Mouse (Mus musculus) liver (tissue): ENCODE measurements at regions not wholly inside any gene's neighbourhood (a gene's known extent, or its start where the extent isn't known, plus 50 kb on each side); places are given as distances from the start of the nearest gene placed in this dataset.

Experiments used
- DNase-seq: peaks from one replicate; pipeline ENCODE4 v3.0.0-alpha.2; 2020; ENCODE audit warnings: mixed read lengths

DNA sequence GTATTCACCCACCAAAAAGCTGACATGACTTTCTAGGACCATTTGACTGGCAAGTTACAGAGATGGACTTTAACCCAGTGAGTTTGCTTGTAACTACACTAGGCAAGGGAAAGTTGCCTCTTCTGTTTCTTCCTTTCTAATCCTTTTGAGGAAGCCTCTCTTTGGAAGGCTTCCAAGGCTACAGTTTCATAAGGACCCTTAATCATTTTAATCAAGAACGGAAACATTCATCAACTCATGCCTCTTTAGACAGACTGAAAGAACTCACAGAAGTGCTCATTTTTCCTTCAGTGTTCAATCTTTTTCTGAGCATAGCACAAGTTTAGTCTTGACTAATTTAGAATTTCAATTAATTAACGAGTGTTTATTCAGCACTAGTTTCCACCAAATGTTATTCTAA lies 84.2 kb downstream of the Ddx1 start:
- DNase-seq = no peak

DNA sequence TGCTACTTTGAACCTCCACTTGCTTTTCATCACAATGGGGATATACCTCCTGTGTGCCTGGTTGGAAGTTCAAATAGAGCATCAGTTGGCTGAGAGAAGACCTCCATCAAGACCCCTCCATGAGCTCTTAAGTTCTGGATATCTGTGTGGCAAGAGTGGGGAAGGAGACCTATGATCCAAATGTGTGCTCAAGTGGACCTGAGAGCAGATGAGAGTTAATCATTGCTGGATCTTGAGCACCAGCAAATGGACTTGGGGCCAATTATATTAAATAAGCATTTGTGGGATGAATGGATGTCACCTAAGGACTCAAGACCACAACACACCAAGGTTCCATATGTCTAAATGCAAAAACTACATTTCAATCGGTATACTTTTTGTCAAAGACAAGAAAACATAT lies 88.0 kb downstream of the Ddx1 start:
- no peak for DNase-seq

DNA sequence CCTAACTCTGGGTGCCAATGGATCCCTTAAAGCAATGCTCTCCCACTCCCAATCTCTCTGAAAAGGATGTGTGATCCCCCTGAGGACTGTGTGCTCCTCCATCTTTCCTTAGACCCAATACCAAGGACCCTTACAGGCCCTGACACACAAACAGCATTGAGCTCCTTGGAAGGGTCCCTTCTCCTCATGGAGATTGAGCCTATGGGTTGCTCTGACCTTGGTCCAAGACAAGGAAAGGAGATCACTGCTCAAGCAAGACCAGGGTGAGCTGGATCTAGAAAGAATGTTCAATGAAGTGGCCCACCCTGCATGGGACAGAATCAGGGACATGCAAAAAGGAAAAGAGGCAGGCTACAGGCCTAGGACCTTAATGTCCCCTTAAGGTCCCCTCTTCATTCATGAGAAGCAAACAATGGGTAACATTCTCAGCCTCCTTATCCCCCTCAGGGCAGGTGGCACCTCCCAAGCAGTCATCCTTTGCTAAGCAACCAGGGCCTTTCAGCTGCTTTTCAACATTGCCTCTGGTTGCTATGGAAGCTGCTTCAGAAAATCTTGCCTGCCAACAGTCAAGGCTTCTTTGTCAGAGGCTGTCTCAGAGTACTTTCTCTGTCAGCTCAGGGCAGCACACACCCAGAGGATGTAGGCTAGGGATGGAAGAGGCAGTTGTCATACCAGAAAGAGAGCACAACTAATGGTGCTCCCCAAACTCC lies 89.5 kb downstream of the Ddx1 start:
- no peak for DNase-seq

DNA sequence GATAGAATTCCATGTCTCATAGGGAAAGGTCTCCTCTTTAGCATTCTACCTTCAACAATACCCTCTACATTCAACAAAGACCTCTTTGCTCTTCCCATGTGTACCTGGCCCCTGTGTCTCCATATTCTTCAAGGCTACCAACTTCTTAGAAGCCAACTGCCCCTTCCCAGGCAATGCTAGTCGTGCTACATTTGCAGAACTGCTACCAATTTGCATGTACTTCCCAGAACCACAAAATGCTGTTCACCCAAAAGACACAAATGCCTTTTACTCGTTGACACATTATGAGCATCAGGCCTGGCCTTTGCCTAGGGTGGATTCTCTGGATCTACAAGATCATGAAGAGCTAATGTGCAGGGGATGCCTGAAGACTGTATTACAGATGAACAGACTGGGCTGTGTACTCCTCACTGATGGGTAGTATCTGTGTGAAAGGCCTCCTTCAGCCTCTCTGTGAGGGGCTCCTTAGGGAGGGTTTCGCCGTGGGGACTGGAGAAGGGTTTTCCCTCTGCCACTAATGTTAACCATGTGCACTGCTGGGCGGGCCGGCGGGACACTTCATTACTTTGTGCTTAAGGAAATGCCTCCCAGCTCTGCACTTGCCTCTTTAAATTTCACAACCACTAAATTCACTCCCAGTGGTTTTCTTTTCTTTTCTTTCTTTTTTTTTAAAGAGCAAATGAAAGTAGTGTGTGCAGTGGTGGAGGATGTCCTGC lies 91.2 kb downstream of the Ddx1 start:
- DNase-seq = no peak

DNA sequence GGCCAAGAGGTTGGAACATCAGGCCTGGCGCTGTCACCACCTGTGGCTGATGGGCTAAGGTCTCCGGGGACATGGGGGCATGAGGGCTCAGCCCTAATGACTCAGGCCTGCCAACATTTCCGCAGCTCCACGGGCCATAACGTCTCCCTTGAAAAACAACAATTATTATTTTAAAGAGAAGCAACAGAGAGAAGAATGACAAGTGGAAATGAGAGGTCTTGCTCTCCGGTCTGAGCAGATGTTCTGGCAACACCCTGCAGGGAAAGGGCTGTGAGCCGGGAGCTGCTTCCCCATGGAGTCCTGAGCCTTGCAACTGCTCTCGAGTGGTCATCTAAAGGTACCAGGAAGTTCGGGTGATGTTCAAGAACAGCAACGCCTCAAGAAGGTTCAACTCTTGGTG lies 91.9 kb downstream of the Ddx1 start:
- no peak for DNase-seq

DNA sequence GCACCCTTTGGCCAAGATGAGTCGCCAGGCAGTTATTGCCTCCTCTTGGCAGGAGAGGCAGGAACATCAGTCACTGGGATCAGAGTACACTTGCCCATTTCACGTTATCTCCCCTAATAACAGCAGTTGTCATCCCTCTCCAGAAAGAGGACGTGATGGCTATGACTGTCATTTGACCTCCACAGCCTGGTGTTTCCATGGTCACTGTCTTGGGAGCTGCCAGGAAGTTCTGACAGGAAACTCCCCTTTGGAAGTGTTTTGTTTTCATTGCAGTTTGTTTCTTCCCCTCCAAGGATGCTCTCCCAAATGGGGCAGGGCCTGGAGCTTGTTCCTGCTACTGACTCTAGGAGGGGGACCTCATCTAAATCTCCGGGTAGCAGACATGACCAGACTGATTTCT lies 98.3 kb downstream of the Ddx1 start:
- no peak for DNase-seq

DNA sequence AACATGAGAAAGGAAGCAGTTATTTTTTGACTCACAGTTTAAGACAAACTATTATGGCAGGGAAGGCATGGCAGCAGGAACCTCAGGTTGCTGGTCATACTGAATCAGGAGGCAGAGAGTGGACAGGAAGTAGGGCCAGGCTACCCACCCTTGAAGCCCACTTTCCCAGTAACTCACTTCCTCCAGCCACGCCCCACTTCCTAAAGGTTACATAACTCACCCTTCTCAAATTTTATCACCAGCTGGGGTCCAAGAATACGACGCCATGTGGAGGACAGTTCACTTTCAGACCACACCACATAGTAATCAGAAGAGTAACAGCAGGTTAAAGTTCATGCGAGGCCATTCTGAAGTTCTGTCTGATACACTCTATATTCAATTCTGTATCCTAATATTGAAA lies 101.8 kb downstream of the Ddx1 start:
- no peak for DNase-seq

DNA sequence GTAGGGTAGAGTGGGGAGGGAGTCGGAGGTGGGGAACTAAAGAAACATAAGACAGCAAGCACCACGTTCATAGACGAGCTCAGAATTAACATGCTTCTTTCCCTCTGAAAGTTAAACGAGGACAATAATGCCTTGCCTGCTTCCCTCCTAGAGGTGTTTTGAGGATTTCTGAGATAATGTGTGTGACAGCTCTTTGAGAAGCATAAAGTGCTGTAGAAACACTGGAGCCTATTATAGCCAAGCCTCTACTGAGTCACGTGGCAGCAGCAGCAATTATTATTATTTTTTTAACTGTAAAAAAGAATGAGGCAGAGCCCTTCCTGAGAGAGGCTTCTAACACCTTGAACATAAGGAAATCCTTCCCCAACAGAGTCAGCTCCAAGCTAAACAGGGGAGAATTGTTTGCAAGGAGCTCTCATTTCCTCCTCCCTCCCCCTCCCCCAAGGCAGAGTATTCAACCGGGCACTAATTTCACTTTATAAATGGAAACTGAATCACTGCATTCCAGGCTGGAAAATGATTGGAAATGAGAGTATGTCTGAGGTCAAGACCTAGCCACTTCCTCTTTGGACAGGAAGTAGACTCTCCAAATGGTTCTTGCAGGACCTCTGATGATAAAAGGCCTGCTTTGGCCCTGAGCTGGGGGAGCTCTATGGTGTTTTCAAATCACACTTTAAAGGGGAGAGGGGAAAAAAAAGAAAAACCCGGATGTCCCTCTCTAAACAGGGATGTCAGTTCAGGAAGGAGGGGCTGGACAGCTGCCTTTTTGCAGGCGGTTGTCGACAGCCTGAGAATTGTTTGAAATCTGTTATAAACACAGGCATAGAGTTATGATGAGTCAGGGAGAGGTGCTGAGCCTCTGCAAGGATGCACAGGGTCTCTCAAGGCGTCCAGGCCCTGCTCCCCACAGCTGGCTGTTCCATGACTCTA lies 103.6 kb downstream of the Ddx1 start:
- peak; percentile 17 for DNase-seq

DNA sequence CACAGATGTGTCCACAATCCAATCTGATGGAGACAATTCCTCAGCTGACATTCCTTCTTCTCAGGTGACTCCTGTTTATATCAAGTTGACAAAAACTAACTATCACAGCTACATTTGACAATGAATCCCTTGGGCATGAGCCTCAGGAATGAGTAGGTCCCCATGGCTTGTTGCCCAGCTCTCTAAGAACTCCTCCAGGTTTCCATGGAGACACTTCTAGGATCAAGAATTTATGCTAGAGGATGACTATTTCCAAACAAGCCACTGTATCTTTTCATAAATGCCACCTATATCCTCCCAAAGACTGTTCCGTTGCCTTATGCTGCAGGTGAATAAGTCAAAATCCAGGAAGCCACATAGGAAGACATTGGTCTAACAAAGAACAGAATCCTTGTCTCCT lies 104.3 kb downstream of the Ddx1 start:
- no peak for DNase-seq

DNA sequence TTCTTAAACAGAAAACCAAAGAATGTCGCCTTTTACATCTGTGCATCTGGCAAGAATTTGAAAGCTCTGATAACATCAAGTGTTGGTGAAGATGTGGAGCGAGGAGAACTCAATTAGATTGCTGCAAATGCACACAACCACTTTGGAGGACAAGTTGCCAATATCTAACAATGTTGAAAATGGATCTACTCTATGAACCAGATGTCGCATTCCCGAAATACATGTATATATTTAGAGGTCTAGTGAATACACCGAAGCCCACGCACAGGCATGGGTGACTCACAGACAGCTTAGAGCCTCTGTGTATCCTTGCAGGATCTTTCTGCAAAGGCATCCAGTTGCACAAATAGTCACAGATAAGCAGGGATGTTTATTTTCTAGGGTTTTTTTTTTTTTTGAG lies 108.4 kb downstream of the Ddx1 start:
- DNase-seq = no peak

DNA sequence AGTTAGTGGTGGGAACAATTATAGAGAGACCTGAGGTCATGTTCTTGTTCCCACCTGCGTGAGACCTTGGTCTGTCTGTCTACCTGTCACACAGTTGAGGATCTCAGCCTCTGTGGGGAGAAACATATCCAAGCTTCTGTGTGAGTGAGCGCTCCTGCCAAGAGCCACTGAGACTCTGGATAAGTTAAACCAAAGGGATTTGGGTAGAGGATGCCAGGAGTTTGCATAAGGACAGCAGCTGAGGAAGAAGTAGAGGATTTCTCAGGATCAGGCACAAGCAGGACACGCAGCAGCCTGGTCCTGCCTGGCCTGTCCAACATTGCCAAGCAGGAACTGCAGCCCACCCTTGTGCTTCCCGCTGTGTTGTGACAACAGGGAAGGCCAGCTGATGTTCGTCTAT lies 109.8 kb downstream of the Ddx1 start:
- DNase-seq = no peak

DNA sequence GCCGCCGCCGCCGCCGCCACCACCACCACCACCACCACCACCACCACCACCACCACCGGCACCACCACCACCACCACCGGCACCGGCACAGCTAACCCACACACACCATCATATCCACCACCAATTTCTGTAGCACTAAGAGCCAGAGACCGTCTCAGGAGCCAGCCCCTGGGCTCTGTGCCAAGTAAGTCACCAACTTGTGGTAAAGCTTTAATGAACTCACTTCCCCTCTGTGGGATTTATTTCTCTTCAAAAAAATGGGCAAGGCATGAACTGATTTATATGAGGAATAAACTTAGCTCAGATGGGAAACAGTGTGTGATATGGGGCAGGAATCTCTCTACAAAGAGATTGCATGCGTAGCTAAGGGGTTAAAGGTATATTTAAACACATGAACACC lies 114.8 kb downstream of the Ddx1 start:
- DNase-seq = no peak

DNA sequence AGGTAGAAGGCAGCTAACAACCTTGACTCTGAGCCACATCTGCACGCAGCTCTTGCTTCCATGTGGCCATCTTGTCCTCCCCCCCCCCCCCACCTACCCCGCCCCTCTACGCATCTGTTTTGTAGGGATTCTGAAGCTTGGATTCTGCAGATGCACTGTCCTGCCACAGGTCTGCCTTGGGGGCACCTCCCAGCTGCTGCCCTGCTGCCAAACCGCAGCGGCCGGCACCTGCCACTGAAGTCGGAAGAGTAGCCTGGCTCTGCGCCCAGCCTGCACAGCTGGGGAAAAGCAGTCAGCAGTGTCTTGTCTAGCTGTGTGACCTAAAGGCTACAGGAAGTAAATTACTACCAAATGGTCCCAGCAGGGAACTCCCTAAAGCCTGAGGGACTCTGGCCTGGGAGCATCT lies 119.3 kb downstream of the Ddx1 start:
- DNase-seq = peak; percentile 22

DNA sequence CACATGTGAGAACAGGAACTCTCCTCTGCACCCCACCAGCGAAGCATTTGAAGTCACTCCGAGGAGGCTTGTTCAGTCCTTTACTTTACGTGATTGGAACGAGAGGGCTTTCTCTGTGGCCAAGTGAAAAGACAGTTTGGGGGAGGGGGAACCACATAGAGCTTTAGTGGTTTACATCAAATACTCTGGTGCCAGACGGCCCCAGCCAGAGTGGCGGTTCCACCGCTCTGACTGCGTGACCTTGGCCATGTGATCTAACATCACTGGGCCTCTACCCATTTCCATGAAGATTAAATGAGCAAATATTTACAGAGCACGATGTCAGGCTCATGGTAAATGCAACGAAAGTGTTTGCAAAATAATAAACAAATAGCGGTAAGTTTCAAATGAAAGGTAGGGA lies 121.6 kb downstream of the Ddx1 start:
- DNase-seq = no peak

DNA sequence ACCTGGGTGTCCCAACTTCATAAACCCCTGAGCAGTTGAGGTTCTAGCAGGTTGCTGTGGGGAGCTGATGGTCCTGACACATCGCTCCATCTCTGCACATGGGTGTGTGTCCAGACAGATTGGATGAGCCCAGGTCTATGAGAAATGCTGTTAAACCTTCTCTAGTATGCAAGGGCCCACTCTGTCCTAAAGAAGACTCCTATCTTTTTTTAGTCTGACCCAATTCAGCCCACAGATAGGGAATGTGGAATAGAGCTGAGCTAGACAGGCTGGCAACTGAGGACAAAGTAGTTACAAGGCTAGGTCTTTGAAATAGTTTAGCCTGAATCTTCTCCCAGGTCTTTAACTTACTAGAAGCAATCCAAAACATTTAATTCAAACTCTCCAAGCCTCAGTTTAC lies 124.0 kb downstream of the Ddx1 start:
- DNase-seq = no peak

DNA sequence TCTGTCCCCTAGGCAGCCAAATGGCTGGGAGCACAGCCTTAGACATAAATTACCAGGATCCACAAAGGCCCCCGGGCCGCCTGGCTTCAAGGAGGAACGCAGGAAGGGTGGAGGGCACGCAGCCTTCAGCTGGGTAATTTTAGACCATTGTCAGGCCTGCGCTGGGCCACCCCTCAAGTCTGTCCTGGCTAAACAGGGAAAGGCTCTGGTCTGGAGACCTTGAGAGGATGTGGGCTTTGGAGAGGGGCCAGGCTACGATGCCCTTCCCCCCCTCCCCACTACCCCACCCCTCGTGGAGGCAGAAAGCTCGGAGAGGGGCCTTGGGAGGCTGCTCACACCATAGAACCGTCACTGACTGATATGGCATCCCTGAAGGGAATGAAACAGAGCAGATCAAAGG lies 126.7 kb downstream of the Ddx1 start:
- no peak for DNase-seq

DNA sequence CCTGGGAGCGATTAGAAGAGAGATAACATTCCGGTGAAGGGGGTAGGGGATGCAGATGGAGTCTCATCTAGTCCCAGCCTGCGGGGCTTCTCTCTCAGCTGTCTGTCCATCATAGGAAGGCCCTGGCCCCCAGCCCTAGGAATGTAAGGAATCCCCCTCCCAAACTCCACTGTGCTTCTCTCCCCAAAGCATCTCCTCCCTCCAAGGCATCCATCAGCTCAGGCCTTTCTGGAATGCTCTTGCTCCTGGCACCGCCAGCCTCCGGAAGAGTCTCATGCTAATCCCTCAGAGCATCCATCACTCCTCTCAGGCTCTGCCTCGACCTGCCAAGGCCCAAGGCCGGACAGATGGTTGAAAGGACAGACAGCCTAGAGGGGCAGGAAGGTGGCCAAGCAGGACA lies 128.4 kb downstream of the Ddx1 start:
- DNase-seq = peak; percentile 10

DNA sequence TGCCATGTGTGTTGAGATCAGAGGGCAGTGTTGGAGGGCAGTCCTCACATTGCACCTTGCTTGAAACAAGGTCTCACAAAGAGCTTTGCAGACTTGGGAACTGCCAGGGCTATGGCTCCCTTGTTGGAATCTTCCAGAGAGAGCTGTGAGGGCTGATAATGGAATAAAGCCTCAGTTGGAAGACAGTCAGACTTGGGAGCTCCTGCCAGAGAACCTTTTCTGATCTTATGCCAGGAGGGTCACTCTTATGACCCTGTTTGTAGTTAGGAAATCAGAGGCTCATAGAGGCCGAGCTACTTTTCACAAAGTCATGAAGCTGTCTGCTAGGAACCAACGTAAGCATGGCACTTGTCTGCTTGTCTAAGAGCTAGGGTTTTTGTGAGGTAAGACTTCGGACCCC lies 129.4 kb downstream of the Ddx1 start:
- DNase-seq = no peak

DNA sequence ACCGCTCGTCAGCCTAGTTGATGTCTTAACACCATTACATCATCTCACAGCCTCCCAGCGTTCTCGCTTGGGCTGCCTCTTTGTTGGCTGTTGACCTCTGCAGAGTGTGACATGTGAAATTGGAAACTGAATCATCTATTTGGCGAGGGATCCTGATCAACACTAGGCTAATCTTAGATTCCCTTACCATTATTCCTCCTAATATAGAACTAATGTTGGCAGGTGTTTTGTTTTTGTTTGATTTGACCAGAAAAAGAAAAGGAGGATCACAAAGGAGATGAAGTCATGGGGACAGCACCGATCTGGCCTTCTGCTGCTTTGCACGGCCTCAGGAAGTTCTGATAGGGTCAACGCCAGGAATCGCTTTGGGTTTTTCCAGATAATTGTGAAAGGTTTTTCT lies 131.0 kb downstream of the Ddx1 start:
- no peak for DNase-seq

DNA sequence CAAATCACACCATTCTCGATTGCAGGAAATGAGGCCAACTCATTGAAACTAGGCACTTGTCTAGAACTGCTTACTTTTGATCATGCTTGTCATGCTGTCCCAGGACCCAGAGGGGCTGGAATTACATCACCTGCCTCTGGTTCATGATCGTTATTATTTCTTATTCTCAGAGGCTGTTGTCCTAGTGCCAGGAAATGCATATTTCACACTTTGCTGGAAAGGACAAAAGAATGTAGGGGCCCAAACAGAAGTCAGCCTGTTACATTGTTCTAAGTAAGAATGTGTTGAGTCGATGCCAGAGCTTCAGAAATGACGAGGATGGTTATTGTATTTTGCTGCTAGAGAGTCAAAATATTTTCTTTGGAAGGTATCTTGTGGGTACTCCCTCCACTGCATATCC lies 134.7 kb downstream of the Ddx1 start:
- DNase-seq = no peak

DNA sequence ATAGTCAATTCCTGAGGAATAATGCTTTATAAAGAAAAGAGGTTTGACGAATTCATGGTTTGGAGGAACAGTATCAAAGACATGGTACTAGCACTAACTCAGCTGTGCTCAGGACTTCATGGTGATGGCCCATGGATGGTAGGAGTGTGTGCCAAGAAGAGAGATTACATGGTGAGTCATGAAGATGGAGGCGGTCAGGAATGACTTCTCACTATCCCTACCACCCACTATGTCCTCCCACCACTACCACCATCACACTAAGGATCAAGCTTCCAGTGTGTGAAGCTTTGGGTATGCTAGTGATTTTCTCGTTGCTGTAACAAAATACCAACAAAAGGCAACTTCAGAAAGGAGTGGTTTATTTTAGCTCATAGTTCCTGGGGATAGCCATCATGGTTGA lies 142.1 kb downstream of the Ddx1 start:
- DNase-seq = no peak

DNA sequence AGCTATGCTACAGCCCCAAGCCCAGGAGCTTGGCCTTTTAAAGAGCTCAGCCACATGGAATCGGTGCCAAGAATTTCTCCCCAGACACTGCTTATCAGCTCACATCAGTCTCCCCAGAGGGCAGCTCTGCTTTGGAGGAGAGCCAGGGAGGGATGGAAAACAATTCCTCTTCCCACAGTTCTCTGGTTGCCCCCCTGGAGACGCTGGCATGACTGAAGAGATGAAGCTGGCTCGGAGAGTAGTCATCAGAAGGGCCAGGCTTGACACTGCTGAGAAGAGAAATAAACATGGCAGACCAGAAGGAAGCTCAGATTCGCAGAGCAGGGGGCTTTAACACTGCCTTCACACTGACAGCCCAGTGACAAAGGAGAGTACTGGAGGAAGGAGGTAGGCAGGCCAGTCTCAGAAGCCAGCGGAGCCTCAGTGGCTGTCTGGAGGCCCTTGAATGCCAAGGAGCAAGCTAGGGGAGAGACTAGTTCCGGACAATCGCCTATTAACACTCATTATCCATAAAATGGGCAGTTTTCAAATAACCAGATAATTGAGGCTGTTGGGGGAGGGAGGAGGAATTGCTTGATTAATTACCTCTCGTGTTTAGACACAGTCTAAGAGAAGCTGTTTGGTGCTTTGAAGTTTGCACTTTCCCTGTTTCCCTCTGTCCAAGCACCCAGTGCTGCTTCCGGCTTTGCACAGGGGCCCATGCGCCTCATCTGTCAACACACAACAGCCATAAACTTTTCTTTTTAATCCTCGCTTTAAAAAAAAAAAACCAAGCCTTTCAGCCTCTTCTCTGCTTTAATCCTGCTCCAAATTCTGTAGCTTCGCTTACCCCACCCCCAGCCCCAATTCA lies 148.3 kb downstream of the Ddx1 start:
- no peak for DNase-seq
